Mouse (Mus musculus) retina, postnatal 7 days (tissue): ENCODE data around the gene Gbgt1.

Experiments
- DNase-seq: peaks from one replicate; pipeline ENCODE4 v3.0.0-alpha.2; 2012; ENCODE audit warnings: low read depth, low spot score

Gbgt1 gene

GRCm38 (mm10) chr2:28528354-28528730 is 31.7 kb downstream of the Gbgt1 start:
- DNase-seq = no peak

GRCm38 (mm10) chr2:28529856-28530255 is 33.2 kb downstream of the Gbgt1 start:
- DNase-seq = no peak

- no peak for DNase-seq
These were observed 33.6 kb downstream of the Gbgt1 start for GRCm38 (mm10) chr2:28530311-28530710.

- DNase-seq = peak; percentile 78
These were observed 36.5 kb downstream of the Gbgt1 start for GRCm38 (mm10) chr2:28532938-28533771.

- DNase-seq = no peak
These were observed 37.3 kb downstream of the Gbgt1 start for GRCm38 (mm10) chr2:28533901-28534435.

- no peak for DNase-seq
These were observed 38.0 kb downstream of the Gbgt1 start for GRCm38 (mm10) chr2:28534436-28535262.

GRCm38 (mm10) chr2:28535263-28535540 is 38.5 kb downstream of the Gbgt1 start:
- no peak for DNase-seq

GRCm38 (mm10) chr2:28535650-28536049 is 39.0 kb downstream of the Gbgt1 start:
- DNase-seq = no peak

- no peak for DNase-seq
These were observed 39.5 kb downstream of the Gbgt1 start for GRCm38 (mm10) chr2:28536166-28536565.

- DNase-seq = no peak
These were observed 40.3 kb downstream of the Gbgt1 start for GRCm38 (mm10) chr2:28536766-28537633.

- no peak for DNase-seq
These were observed 40.9 kb downstream of the Gbgt1 start for GRCm38 (mm10) chr2:28537634-28537920.

- DNase-seq = no peak
These were observed 41.5 kb downstream of the Gbgt1 start for GRCm38 (mm10) chr2:28537995-28538816.

- no peak for DNase-seq
These were observed 42.1 kb downstream of the Gbgt1 start for GRCm38 (mm10) chr2:28538817-28539128.

GRCm38 (mm10) chr2:28539206-28539605 is 42.5 kb downstream of the Gbgt1 start:
- DNase-seq = peak; percentile 68

- no peak for DNase-seq
These were observed 43.3 kb downstream of the Gbgt1 start for GRCm38 (mm10) chr2:28539949-28540348.

GRCm38 (mm10) chr2:28540587-28541227 is 44.0 kb downstream of the Gbgt1 start:
- DNase-seq = no peak

- DNase-seq = no peak
These were observed 47.2 kb downstream of the Gbgt1 start for GRCm38 (mm10) chr2:28543894-28544293.

- peak; percentile 69 for DNase-seq
These were observed 49.3 kb downstream of the Gbgt1 start for GRCm38 (mm10) chr2:28545976-28546375.

GRCm38 (mm10) chr2:28546560-28546959 is 49.9 kb downstream of the Gbgt1 start:
- no peak for DNase-seq

GRCm38 (mm10) chr2:28547237-28548172 is 50.8 kb downstream of the Gbgt1 start:
- peak; percentile 76 for DNase-seq
